Mouse (Mus musculus) gastrocnemius, postnatal 25 days (tissue): ENCODE data around the gene Spred1. TPM values are rescaled to one million over a fixed set of nuclear protein-coding genes. Genes with fewer than 3 reads are reported as not detected.
"Not testable (repeated sequence)": the region's sequence is repeated elsewhere in the genome, so short reads cannot be mapped to it uniquely, and the experiment has no call there.

Source experiments
- DNase-seq: peaks from one replicate; pipeline ENCODE4 v3.0.0; 2022
- total RNA-seq, 2 experiments: library from RNA; stranded (reverse); gene quantifications; 1 replicate in 1 of 2; 2 replicates in 1 of 2; pipeline ENCODE4 v1.2.3; 2021

Gene Spred1
- total RNA-seq, 2 experiments from 2014 or later: 8.3 to 9.0 TPM

DNA sequence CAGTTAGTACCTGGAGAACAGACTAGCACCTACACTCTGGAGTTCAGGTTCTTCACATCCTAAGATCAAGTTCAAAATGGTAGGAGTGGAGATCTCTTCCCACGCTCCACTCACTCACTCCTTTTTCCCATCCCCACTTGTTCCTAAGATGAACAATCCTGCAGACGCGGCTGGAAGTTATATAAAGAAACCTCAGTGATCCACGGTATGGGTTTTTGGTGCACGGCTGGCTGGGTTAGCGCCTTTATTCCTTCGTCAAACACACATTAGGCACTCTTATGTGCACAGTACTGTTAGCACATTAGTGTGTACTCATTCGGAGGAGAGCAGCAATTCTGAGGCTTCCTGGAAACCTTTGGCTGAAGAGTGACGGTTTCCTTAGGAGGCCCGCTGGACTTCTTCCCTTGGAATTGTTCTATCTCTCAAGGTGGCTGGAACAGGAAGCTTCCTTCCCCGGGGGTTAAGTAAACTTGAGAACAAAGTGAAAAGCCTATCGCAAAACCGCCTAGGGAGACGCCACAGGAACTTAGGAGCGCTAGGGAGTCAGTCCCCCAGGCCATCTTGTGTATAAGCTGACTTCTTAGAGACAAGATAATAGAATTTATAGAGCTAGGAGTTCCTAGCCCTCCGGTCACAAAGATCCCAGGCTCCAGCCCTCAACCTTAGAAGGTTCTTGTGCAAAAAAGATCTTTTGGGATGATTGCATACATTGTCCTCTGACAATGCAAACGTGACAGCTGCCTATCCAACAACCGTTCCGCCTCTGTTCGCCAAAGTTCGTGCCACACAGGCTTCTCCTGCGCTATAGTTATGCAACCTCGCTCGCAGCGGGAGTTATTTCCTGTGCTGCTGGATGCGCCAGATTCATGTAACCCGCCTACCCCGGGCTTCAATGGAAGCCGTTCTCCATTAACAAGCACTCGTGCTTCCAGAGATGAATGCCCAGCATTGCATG lies 1.6 kb upstream of the Spred1 start:
- DNase-seq: peak; percentile 75

GRCm38 (mm10) chr2:117120246-117121211 lies 645 bp upstream of the Spred1 start:
- DNase-seq: peak; percentile 93

GRCm38 (mm10) chr2:117121984-117122605 lies 921 bp downstream of the Spred1 start:
- no peak for DNase-seq

DNA sequence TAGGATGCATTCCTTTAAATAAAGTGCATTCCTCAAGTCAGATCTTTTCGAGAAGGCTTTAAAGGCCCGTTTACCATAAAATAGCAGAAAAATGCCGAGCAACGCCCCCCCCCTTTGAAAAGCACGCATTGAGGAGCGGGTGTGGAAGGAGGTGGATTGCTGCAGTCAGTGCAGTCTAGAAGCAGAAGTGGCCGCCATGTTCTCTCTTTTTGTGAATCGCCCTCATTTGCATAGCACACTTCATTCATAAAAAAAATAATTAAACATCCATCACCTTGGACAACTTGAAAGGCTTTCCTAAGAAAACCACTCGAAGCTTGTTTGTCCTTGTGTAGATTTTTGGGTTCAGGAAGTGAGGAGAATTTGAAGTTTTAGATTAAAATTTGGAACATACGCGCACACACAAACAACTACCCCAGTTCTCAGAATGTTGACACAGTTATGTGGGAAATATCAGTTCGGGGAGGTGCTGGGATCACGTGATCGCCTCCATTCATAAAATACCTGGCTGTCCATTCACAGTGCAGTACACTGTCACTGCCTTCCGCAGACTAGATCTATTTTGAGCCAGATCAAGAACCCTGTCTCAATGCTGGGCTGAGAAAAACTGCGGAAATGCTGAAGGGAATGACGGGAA lies 1.6 kb downstream of the Spred1 start:
- no peak for DNase-seq

DNA sequence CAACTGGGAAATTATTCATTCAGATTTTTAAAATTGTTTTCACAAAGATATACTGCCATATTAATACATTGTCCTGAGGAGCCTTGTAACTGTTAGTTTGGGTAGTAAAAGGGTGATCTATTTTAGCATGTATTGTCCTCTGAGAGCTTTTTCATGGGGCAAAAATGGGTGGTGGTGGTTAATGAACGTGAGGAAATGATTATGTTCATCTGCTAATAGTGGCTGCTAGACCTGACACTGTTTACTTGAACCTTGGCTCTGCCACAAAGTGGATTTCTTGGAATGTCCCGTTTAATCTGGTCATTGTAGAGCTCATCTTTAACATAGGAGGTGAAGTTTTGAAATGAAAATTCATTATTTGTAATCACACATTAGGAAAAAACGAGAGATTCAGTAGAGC lies 2.5 kb downstream of the Spred1 start:
- DNase-seq: no peak

GRCm38 (mm10) chr2:117124839-117125238 lies 3.7 kb downstream of the Spred1 start:
- no peak for DNase-seq

DNA sequence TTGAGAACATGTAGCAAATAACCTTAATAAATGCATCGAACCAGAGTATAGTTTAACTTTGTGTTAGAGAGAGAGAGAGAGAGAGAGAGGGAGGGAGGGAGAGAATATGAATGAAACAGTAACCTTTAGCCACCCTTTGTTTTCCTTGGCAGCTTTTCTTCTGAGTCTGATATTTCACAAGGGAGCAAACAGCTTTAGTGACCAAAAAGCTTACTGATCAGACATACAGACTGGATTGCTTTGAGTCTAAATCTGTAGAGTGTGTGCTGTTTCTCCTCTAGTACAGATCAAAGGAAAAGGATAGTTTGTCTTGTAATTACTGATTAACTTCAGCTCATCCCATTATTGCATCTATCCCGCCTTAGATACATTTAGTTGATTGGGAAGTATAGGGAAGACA lies 8.0 kb downstream of the Spred1 start:
- no peak for DNase-seq

DNA sequence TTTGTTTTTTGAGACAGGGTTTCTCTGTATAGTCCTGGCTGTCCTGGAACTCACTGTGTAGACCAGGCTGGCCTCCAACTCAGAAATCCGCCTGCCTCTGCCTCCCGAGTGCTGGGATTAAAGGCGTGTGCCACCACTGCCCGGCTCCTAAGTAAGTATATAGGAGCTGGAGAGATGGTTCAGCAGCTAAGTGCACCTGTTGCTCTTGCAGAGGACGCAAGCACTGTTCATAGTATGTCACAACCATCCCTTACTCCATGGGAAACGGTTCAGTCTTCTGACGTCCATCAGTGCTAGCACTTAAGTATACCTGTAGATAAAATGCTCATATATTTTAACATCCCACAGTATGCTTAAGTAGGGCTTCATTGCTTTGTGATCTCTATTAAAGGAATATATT lies 9.9 kb downstream of the Spred1 start:
- DNase-seq: not testable (repeated sequence)

- DNase-seq: no peak
These were observed 10.7 kb downstream of the Spred1 start for GRCm38 (mm10) chr2:117131910-117132309.

DNA sequence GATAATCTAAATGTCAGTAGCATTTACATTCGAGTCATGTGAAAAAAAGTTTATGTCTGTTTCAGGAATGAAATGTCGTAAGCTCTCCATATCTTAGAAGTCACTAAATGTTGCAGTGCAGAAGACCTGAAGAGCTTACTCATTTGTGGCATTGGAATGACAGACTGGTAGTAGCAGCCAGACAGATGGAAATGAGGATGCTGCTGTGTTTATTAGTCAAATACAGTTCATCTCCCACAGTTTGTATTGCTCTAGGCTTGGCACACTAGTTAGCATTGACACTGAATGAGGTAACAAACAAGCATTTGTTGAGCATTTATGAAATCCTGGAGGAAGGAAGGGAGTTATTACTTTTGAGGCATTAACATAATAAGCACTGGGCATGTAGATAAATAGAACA lies 12.4 kb downstream of the Spred1 start:
- DNase-seq: no peak

- no peak for DNase-seq
These were observed 16.6 kb downstream of the Spred1 start for GRCm38 (mm10) chr2:117137751-117138150.

DNA sequence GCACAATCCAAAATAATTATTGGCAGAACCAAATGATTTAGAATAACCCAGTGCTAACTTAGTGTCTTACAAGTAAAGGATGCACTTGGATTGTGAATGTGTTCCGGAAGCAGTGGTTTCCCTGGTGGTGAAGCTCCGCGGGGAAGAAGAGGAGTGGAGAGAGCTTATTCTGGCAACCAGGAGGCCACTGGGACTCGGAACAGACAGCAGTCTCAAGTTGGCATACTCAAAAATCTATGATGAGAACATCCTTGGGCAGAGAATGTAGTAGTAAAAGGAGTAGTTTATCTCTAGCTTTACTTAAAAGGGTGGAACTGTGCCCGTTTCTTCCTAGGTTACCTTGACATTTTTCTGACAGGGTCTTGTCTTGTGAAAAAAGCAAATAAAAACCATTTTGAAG lies 17.8 kb downstream of the Spred1 start:
- no peak for DNase-seq

DNA sequence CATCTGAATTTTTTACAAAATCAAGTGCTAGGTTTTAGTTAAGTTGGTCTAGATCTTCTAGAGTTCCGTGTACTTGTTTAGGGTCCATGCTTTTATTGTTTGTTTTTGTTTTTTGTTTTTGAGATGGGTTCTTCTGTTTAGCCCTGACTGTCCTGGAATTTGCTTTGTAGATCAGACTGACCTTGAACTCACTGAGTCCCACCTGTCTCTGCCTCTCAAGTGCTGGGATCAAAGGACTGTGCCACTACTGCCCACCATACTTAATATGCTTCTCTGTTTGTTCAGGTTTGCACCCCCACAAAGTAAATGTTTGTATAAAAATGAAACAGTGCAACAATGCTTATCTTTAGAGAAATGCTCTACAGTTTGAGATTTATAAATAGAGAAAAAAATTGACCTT lies 18.8 kb downstream of the Spred1 start:
- no peak for DNase-seq

GRCm38 (mm10) chr2:117143106-117143505 lies 21.9 kb downstream of the Spred1 start:
- no peak for DNase-seq

DNA sequence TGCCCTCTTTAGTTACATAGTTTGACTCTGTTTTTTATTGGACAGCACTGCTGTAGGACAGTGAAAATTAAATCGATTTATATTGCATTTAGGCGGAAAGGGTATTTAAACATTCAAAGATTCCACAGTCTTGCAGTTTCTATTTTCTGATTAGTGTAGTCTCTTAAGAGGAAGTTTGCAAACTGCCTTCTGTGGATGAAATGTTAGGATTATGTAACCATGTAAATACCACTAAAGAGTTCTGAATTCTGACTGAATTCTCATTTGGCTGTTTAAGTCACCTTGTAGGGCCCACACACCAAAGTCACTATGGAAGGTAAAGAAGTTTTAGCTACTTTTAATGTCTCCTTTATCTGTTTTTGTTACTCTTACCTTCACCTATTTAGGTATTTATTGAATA lies 24.9 kb downstream of the Spred1 start:
- DNase-seq: no peak

GRCm38 (mm10) chr2:117146617-117147016 lies 25.4 kb downstream of the Spred1 start:
- no peak for DNase-seq

- no peak for DNase-seq
These were observed 31.0 kb downstream of the Spred1 start for GRCm38 (mm10) chr2:117152161-117152560.

DNA sequence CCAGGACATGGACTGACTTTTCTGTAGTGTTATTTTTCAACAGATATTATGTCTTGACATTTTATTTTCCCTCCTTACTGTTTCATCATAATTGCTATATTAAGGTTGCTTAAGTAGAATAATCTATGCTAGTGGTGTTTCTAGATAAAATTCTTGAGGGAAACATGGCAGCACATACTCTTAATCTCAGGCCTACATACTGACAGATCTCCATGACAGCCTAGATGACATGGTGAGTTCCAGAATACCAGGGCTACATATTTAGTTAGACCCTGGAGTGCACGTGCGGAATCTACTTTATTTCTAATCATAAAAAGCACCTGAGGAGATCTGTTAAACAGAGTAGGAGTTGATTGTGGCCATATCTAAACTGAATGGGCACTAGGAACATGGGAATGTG lies 47.2 kb downstream of the Spred1 start:
- DNase-seq: no peak

DNA sequence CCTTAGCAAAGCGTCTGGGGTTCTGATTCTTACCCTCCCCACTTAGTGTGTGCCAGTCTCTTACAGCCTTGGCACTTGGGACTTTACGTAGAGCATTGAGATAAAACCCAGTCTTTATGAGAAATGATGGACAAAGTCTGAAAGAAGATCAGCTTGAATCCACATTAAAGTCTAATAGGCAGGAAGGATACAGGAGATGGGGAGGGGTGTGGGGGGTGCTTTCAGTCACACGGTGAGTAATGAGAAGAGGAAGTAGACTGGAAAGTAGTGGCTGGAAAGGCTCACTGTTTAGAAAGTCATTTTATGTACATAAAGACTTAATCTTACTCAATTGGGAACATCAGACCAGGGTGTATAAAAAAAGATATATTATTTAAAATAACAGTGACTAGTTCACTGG lies 47.9 kb downstream of the Spred1 start:
- no peak for DNase-seq

GRCm38 (mm10) chr2:117172981-117173380 lies 51.8 kb downstream of the Spred1 start:
- DNase-seq: no peak

DNA sequence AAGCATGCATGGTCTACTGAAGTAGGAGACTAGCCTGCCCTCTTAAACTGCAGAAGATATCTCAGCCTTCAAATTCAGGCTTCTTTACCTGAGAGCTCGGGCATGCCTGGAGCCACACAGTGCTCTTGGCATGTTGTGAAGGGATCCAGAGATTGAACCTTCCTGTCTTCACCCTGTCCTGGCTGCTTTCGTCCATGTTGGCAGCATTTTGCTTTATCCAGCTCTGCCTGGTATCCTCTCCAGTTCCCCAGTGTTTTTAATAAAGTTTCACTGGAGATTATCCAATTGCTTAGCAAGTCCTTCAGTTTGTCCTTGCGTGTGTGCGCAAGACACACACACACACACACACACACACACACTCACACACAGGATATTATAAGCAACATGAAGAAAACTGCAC lies 54.9 kb downstream of the Spred1 start:
- no peak for DNase-seq

DNA sequence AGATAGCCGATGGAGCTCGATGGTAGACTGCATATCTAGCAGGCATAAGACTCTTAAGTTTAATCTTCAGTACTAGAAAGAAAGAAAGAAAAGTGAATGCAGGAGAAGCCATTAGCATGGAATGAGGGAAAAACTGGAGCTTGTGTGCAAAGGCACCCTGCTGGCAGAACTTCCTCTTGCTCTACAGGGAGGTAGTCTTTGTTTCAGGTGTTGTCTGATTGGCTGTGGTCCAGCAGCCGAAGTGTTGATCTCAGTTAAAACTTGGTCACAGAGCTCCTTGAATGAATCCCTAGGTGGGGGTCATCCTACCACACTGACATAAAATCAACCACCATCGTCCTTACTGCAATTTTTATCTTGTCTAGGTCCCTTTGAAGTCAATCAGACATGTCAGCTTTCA lies 55.8 kb downstream of the Spred1 start:
- DNase-seq: no peak
